Mouse (Mus musculus): Measurements from ENCODE around the gene Pik3r5.

Gene Pik3r5

DNA sequence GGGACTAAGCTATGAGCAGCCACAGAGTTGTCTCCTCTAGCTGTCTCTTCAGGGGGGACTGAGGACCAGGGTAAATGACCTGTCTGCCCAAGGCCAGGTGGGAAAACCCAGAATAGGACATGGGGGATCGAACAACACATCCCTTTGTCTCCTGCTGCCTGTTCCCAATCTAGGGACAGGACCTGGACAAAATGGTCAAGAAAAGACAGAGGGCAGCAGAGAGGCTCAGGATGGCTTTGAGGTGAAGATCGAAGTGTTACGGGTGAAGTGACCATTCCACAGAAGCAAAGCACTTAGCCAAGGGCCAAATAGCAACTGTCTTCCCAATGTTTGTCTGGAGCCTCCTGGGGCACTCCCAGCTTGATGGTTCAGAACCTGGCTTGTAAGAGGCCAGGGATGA is 54.2 kb downstream of the Pik3r5 start:
- no peak for DNase-seq

- DNase-seq: no peak
These were observed 55.8 kb downstream of the Pik3r5 start for GRCm38 (mm10) chr11:68487720-68488119.

- DNase-seq: no peak
These were observed 56.4 kb downstream of the Pik3r5 start for GRCm38 (mm10) chr11:68488256-68488824.

DNA sequence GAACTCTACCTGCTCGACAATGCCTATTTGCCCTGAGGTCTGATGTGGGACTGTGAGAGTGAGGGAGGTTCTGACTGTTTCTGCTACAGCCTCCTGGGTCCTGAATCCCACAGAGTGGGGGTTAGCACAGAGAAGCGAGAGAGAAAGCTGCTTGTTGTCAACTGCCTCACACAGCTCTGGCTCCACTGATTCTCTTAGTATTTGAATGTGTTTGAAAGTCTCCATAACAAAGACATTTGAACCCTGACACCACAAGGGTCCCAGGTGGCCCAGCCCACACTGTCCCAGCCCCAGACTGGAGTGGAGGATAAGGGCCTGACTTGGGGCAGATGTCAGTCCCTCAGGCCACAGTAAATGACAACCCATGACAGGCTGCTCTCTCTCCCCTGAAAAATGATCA is 57.3 kb downstream of the Pik3r5 start:
- no peak for DNase-seq

DNA sequence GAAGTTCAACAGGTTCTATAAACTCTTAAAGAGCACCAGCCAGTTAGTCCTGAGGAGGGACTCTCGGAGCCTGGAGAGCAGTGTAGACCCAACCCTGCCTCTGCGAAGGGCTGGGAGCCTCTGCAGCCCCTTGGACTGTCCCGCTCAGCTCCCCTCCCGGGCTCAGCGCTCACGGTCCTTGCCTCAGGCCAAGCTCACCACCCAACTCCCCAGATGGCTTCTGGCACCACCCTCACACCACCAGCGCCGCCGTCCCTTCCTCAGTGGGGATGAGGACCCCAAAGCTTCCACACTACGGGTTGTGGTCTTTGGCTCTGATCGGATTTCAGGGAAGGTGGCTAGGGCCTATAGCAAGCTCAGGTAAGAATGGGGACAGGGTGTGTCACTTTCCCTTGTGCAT is 60.7 kb downstream of the Pik3r5 start:
- DNase-seq: no peak

DNA sequence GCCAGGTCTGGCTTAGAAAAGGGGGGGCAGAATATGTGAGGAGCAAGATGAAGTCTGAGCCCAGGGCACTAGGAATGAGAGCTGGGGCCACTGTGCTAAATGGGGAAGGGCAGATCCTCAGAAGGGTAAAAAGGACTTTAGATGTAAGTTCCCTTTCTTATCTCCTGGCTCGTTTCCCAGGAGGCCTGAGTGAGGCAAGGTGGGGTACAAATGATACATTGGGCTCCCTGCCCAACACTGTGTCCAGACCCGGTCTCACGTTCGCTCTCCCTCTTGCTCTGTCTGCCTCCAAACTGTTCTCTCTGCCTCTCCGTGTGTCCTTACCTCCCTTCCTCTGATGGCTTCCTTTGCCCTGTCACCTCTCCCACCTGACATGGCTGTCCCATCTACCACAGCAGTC is 61.8 kb downstream of the Pik3r5 start:
- DNase-seq: no peak

DNA sequence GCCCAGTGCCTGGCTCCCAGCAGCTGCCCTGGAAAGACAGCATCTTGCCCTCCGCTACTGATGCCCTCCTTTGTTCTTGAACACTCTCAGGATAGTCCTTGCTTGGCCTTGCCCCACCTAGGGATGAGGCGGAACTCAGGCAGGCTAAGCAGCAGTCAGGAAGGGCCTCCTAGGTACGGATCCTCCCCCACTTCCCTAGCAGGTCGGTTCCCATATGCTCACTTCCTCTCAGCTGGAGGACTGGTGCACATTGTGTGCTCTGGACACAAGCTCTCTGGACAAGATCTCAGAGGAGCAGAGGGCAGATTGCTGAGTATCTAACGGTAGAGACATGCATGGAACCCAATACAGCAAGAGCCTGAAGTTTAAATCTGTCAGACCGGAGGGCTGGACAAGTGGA is 65.2 kb downstream of the Pik3r5 start:
- no peak for DNase-seq

- no peak for DNase-seq
These were observed 66.6 kb downstream of the Pik3r5 start for GRCm38 (mm10) chr11:68498517-68498916.

- DNase-seq: no peak
These were observed 67.2 kb downstream of the Pik3r5 start for GRCm38 (mm10) chr11:68498999-68499699.

- no peak for DNase-seq
These were observed 69.0 kb downstream of the Pik3r5 start for GRCm38 (mm10) chr11:68500949-68501350.

DNA sequence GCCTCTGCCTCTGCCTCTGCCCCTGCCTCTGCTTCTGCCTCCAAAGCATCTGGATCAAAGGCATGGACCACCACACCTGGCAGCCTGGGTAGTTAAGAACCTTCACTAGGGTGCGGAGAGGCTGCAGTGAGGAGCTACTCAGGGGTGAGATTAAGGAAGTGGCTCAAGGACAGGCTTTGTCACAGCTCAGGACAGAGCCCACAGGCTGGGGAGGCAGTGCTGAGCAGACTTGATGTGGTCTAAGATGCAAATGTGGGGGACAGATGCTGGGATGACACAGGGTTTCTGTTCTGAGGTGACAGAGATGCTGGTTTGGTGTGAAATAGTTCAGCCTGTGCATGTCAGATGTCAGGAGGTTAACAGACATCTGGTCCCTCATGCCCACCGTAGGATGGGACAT is 70.5 kb downstream of the Pik3r5 start:
- no peak for DNase-seq

- DNase-seq: no peak
These were observed 71.1 kb downstream of the Pik3r5 start, which contains the start of gene Pik3r6 for GRCm38 (mm10) chr11:68502902-68503629. TSS of gene Pik3r6 (plus strand) at chr11:68503019.

- DNase-seq: no peak
These were observed 73.0 kb downstream of the Pik3r5 start for GRCm38 (mm10) chr11:68504913-68505312.

GRCm38 (mm10) chr11:68507246-68507645 is 75.3 kb downstream of the Pik3r5 start:
- DNase-seq: no peak

DNA sequence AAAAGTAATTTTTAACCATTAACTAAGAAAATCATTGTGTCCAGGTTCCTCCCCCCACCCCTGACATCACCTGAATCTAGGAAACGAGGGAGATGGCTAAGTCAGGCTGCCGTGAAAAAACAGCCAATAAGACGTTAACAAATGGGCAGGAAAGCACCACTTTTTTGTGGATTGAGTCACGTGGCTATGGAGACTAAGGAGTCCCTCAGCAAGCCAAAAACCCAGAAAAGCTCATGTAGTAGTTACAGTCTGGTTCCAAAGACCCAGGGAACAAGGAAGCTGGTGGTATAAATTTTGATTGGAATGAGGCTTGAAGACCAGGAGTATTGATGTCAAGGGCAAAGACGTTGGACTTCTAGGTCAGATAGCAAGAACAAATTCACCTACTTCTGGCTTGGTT is 76.7 kb downstream of the Pik3r5 start:
- DNase-seq: no peak

- no peak for DNase-seq
These were observed 77.3 kb downstream of the Pik3r5 start for GRCm38 (mm10) chr11:68509194-68509593.

DNA sequence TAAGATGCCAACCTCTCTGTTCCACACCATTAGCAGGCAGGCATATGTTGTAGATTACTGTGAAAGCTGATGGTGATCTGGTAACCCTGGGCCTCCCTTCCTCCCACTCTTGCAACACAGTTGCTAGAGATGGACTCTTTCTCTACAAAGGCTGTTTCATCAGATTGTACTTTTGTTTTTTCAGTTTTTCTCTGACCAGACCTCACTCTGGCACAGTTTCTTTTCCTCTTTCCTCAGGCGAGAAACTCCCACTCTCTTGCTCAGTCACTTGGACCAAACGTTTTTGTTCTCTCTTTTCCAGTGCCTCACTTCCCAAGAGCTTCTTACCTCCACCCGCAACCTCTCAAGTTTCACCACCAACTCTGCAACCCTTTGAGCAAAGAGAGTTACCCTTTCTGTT is 82.0 kb downstream of the Pik3r5 start:
- no peak for DNase-seq

- no peak for DNase-seq
These were observed 87.4 kb downstream of the Pik3r5 start for GRCm38 (mm10) chr11:68519362-68519761.

DNA sequence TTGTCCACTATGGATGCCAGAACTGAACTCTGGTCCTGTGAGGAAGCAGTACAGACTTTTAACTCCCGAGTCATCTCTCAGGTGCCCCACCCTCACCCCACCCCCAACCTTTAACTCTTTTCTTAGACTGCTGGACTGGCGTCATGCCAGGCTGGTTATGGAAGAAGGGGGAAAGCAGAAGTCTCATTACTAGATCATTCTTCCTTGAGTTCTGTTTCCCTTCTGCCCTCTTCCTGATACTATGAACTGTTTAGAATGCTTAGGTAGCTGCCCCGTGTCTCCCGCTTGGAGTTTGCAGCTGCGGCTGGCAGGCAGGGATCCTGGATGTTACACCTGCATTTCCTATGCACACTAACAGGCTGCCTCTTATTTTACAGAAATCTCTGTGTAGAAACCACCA is 87.9 kb downstream of the Pik3r5 start:
- DNase-seq: no peak

DNA sequence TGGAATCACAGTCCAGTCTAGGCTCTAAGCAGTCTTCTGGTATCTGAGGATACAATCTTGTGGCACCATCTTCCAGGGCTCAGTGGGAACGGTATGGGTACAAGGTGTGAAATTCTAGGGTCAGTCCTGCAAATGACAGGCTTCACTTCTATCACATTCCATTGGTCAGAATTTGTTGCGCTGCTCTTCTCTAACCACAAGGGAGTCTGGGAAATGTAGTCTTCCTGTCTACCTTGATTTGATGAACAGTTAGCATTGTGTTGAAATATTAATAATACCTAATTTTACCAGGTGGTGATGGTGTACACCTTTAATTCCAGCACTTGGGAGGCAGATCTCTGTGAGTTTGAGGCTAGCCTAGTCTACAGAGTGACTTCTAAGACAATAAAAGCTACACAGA is 88.5 kb downstream of the Pik3r5 start:
- DNase-seq: no peak

DNA sequence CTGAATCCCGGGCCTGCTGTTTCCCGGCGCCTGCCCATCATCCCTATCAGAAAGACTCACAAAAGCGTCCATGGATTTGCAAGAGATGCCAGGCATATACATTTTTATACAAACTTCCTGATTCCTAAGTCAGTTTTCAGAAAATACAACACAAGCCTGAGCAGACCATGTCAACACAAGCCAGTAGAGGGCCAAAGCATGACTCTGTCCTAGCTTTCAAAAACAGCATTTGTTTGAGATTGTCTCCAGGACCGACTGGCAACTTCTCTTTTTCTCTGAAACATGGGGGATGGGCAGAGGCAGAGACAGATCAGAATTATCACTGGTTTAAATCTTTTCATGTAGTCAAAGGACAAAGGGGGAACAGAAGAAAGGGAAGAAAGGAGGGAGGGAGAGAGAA is 89.4 kb downstream of the Pik3r5 start:
- DNase-seq: no peak

- DNase-seq: no peak
These were observed 94.5 kb downstream of the Pik3r5 start for GRCm38 (mm10) chr11:68526441-68526840.

DNA sequence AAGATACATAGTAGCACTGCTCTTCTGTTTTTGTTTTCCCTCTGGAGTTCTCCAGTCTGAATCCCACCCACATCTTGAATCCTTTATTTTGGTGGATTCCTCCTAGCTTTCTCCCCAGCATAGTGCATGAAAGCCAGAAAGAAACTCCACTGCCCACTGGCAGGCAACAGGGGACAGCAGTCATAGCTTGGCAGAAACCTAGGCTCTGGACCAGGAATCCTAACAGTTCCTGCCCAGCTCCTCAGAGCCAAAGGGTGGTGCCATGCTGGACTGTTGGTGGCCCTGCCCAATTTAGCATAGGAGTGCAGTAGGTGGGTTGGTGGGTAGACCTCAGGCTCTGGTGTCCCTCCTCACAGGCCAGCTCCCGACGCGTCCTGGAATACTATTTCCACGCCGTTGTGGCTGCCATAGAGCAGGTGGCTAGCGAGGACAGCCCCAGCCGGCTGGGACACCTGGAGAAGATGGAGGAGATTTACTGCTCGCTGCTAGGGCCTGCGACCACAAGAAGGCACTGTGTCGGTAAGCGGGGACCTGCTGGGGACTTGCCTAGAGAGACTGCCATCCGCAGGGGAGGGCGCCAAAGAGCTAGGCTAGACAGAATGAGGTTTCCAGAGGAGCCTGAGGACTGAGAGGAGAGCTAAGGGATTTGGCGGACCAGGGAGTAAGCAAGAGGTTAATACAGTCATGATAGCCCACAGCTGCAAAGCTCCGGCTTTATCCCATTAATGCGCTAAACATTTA is 99.3 kb downstream of the Pik3r5 start:
- DNase-seq: peak; percentile 59 to 68

All from cerebellum, postnatal 36 days (tissue).